Mouse (Mus musculus) T-helper 17 cell (primary cell): Measurements from ENCODE around the gene Echdc2.

Source experiments
- in situ Hi-C, 2 experiments: fragments of 300-600 bp; cut with MboI, MseI; formaldehyde crosslinking; loops; 1 replicate in 1 of 2; 2 replicates in 1 of 2; pipeline ENCODE4 v1.15.1; 2025; ENCODE audit warnings: high pct_unique_total_duplicates in 2 of 2

The Echdc2 gene

GRCm38 (mm10) chr4:108199236-108199635 is 34.0 kb downstream of the Echdc2 start:
- in situ Hi-C loops = no loop called here

DNA sequence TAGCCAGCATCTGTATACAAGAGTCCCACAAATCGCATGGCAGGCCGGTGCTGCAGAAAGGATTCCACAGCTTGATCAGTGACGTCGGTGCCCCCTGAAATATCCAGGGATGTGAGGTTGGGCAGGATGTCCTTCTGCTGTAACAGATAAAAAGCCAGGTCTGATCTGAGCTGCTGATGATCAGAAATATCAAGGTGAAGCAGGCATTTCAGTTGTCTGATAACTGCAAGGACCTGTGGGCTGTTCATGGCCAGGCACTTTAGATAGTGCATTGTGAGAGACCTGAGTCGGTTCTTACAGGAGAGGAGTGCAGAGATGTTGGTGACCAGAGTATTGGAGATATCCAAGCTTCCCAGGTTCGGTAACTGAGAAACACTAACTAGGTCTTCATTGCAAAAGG is 39.4 kb downstream of the Echdc2 start:
- in situ Hi-C loops = loop anchor here (10.0 kb wide), 2 partner anchors 440 to 720 kb away; no protein-coding TSS in a partner anchor

- in situ Hi-C loops = no loop called here
Measured at GRCm38 (mm10) chr4:108213023-108213422, 47.8 kb downstream of the Echdc2 start.

GRCm38 (mm10) chr4:108217332-108218179 is 52.3 kb downstream of the Echdc2 start, which contains the start of gene Zyg11a:
Gene Zyg11a, minus strand, starts transcription at chr4:108218048.
- in situ Hi-C loops = no loop called here

DNA sequence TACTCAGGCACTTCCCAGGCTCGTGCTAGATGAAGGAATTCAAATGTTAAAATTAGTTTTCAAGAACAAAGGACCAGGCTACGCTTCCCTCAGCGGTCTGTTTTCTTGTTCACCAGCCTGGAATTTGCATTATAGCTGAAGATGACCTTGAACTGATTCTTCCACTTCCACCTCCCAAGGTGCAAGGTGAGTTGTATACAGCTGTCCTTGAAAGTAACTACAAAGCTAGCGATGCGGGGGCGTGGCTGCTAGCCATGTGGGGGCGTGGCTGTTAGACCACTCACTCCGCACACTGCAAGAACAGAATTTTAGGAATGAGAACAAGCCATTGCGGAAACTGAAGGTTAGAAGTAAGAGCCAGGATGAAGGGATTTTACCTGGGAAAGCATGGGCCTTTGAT is 53.8 kb downstream of the Echdc2 start:
- in situ Hi-C loops = no loop called here

DNA sequence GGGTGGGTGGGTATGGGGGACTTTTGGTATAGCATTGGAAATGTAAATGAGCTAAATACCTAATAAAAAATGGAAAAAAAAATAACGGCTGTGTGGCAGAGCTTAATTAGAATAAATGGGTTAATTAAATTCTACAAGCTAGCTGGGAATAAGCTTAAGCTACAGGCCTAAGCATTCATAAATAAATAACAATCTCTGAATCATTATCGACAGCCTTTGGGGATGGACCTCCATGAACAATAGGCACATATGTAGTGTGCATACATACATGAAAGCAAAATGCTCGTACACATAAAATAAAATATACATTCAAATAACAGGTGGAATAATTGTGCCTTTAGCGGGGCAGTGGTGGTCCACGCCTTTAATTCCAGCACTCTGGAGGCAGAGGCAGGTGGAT is 57.3 kb downstream of the Echdc2 start:
- in situ Hi-C loops = no loop called here

DNA sequence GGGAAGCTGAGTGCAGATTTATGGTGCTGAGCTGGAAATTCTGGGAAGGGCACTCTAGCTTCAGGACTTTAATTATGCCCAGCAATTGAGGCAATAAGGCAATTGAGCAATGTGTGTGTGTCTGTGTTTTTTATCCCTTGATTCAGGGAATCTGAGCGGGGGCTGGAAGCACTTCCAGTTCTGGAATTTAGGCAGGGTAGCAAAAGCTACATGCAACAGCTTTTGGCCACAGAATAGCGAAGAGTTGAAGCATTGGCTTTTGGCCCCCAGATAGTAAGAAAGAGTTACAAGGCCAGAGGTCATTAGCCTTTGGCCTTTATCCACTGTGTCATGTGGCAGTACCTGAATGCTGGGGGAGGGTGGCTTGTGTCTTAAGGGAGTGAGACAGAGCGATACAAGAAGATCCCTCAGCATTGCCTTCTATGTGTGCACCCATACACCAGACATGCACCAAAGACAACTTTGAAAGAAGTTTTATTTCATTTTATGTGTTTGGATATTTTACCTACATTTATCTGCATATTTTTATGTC is 60.2 kb downstream of the Echdc2 start:
- in situ Hi-C loops = no loop called here
